Comparison of ENCODE assay signal across 13 mouse cellular contexts in genomic region chr7:92766096-92767090, GRCm38 (mm10). TPM values are rescaled to one million over a fixed set of nuclear protein-coding genes. Genes with fewer than 3 reads are reported as not detected.
DNase-seq lines count a peak whose midpoint lies in the region; ATAC-seq and TF ChIP-seq lines count a peak whose summit lies in the region.
"Had no signal": no experiment of that assay in that cellular context is flagged by ENCODE, and none has a peak within 500 bp of the region (broad histone marks: within the 10 kb centered on the region; RNA-seq: fewer than 3 reads in every experiment).

No protein-coding gene starts in this region.

- H3K36me3 ChIP-seq in embryonic facial prominence, embryonic 14.5 days (ENCODE audit: control insufficient read depth, insufficient read depth, low read length) = no peaks in the 10 kb centered on the region
- H3K36me3 ChIP-seq in limb, embryonic 13.5 days = no peaks in the 10 kb centered on the region
- H3K36me3 ChIP-seq in lung, postnatal 0 days (ENCODE audit: insufficient read depth, low read length) = no peaks in the 10 kb centered on the region
- H3K36me3 ChIP-seq: intestine, embryonic 15.5 days; lung, embryonic 15.5 days had no signal

- H3K27me3 ChIP-seq in embryonic facial prominence, embryonic 14.5 days (replicated peaks; ENCODE audit: control insufficient read depth, insufficient read depth, low read length) = no peaks in the 10 kb centered on the region
- H3K27me3 ChIP-seq in limb, embryonic 13.5 days = peaks cover 18% of the 10 kb centered on the region
- H3K27me3 ChIP-seq in lung, postnatal 0 days (replicated peaks; ENCODE audit: insufficient read depth, low read length) = no peaks in the 10 kb centered on the region
- H3K27me3 ChIP-seq: forebrain, embryonic 13.5 days; intestine, embryonic 15.5 days; lung, embryonic 15.5 days had no signal

- TF ChIP-seq EP300 in lung, postnatal 0 days (IDR thresholded peaks at IDR 0.05) = no peak

- no peak overlapping the region for H3K9ac ChIP-seq in embryonic facial prominence, embryonic 14.5 days (ENCODE audit: low read depth, low read length)
- no peak overlapping the region for H3K9ac ChIP-seq in limb, embryonic 13.5 days
- H3K9ac ChIP-seq in lung, postnatal 0 days (replicated peaks; ENCODE audit: low read depth) = no peak overlapping the region
- H3K9ac ChIP-seq: forebrain, embryonic 13.5 days; intestine, embryonic 15.5 days; lung, embryonic 15.5 days had no signal

- intact Hi-C loops in heart, postnatal 10 days (cut with DNase I) = loop anchor here (5.0 kb wide), 2 partner anchors 36 to 56 kb away; no protein-coding TSS in a partner anchor

- no peak overlapping the region for H3K27ac ChIP-seq in embryonic facial prominence, embryonic 14.5 days (replicated peaks; ENCODE audit: low read depth, low read length)
- no peak overlapping the region for H3K27ac ChIP-seq in limb, embryonic 13.5 days
- H3K27ac ChIP-seq in lung, postnatal 0 days (ENCODE audit: low read length) = no peak overlapping the region
- H3K27ac ChIP-seq: forebrain, embryonic 13.5 days; intestine, embryonic 15.5 days; lung, embryonic 15.5 days had no signal

- H3K4me2 ChIP-seq in embryonic facial prominence, embryonic 14.5 days (ENCODE audit: low read depth, low read length) = no peak overlapping the region
- H3K4me2 ChIP-seq in limb, embryonic 13.5 days (replicated peaks) = 0 out of 2 replicates have a peak overlapping the region, but pooled peaks have one; percentile 9
- H3K4me2 ChIP-seq in lung, postnatal 0 days (replicated peaks; ENCODE audit: low read depth, low read length) = no peak overlapping the region
- H3K4me2 ChIP-seq: forebrain, embryonic 13.5 days; intestine, embryonic 15.5 days; lung, embryonic 15.5 days had no signal

- H3K4me1 ChIP-seq in embryonic facial prominence, embryonic 14.5 days (ENCODE audit: control insufficient read depth, insufficient read depth, low read length) = peaks cover 13% of the 10 kb centered on the region
- H3K4me1 ChIP-seq in limb, embryonic 13.5 days = peaks cover 28% of the 10 kb centered on the region
- no peaks in the 10 kb centered on the region for H3K4me1 ChIP-seq in lung, postnatal 0 days (ENCODE audit: insufficient read depth, low read depth, low read length)

- no peak for TF ChIP-seq CTCF in lung, postnatal 0 days (IDR thresholded peaks at IDR 0.05)

- 51% methylated on average over 9 of the region's 9 CpGs for WGBS in embryonic facial prominence, embryonic 14.5 days
- WGBS in limb, embryonic 13.5 days = 34% methylated on average over 9 of the region's 9 CpGs
- WGBS in lung, postnatal 0 days = 55% methylated on average over 9 of the region's 9 CpGs

- H3K4me3 ChIP-seq in embryonic facial prominence, embryonic 14.5 days (ENCODE audit: low read depth, low read length) = no peak overlapping the region
- H3K4me3 ChIP-seq in limb, embryonic 13.5 days = no peak overlapping the region
- H3K4me3 ChIP-seq in lung, postnatal 0 days (ENCODE audit: low read depth, low read length) = no peak overlapping the region
- H3K4me3 ChIP-seq: forebrain, embryonic 13.5 days; intestine, embryonic 15.5 days; lung, embryonic 15.5 days had no signal

- H3K9me3 ChIP-seq in embryonic facial prominence, embryonic 14.5 days (ENCODE audit: control insufficient read depth, low read length) = no peaks in the 10 kb centered on the region
- no peaks in the 10 kb centered on the region for H3K9me3 ChIP-seq in limb, embryonic 13.5 days
- H3K9me3 ChIP-seq in lung, postnatal 0 days (ENCODE audit: low read length) = no peaks in the 10 kb centered on the region
- H3K9me3 ChIP-seq: forebrain, embryonic 13.5 days; intestine, embryonic 15.5 days; lung, embryonic 15.5 days had no signal

- peak; percentile 37; the same call in 1 of the 2 replicates for ATAC-seq in embryonic facial prominence, embryonic 14.5 days (ENCODE audit: low read depth)
- ATAC-seq in limb, embryonic 13.5 days (ENCODE audit: low FRiP score, low read depth) = peak; percentile 37; the same call in 1 of the 2 replicates
- no peak for ATAC-seq in lung, postnatal 0 days
- ATAC-seq: forebrain, embryonic 13.5 days had no signal

- peak; percentile 85 for DNase-seq in heart, adult 11 months
- DNase-seq in heart, postnatal 10 days = no peak
- peak; percentile 10 to 64 for DNase-seq in left cerebral cortex, adult 8-10 months (ENCODE audit: low spot score in 2 of 2)
- DNase-seq in left cerebral cortex, adult 11 months (ENCODE audit: low spot score) = no peak
- DNase-seq in embryonic facial prominence, embryonic 14.5 days (ENCODE audit: low spot score) = peak; percentile 75
- DNase-seq in ovary, postnatal 10 days (ENCODE audit: low spot score) = no peak
- DNase-seq in lung, postnatal 0 days (ENCODE audit: low spot score) = no peak
- DNase-seq: adrenal gland, adult 2 months had no signal

RNA-seq across cellular contexts. Expression of gene Rab30, which starts 25.0 kb away (rescaled TPM):
- 10 to 100 TPM; 17.3 to 18.6 TPM for total RNA-seq in heart, postnatal 10 days (2021)
- 10 to 100 TPM; 42.1 to 51.0 (median 47.8) TPM for total RNA-seq in left cerebral cortex, adult 8-10 months (2022)
- polyA plus RNA-seq in embryonic facial prominence, embryonic 14.5 days (2014; fragmentation: Nextera tagmentation; extraction: Ambion mirVana) = 21.3 and 25.8 TPM in 2 replicates
- polyA plus RNA-seq in limb, embryonic 13.5 days (2015; fragmentation: Nextera tagmentation; extraction: Ambion mirVana) = 19.6 and 22.9 TPM in 2 replicates
- polyA plus RNA-seq in lung, postnatal 0 days (2015; fragmentation: Nextera tagmentation; extraction: Ambion mirVana) = 3.1 and 4.0 TPM in 2 replicates
- total RNA-seq: granulocyte monocyte progenitor cell, adult 5-6 weeks had no signal

Comparison
In these comparisons a context has a peak if more than half of its experiments do, and no peak if none do; other contexts are left out.
1. DNase-seq: peak in heart, adult 11 months (single experiment), left cerebral cortex, adult 8-10 months (2 of 2) and embryonic facial prominence, embryonic 14.5 days (single experiment); none in heart, postnatal 10 days (0 of 2), left cerebral cortex, adult 11 months (single experiment), ovary, postnatal 10 days (single experiment) and lung, postnatal 0 days (single experiment).